ENCODE assay signal across 19 mouse cellular contexts in the genomic region with DNA sequence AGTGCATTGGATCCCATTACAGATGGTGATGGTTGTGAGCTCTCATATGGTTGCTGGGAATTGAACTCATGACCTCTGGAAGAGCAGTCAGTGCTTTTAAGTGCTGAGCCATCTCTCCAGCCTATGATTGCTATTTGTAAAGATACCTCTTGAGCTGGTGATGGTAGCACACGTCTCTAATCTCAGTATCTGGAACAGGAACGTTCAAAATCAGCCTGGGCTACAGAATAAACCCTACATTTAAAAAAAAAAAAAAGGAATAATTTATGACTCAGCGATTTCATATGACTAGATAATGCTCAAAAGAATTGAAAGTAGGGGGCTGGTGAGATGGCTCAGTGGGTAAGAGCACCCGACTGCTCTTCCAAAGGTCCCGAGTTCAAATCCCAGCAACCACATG.
"Had no signal": no experiment of that assay in that cellular context is flagged by ENCODE, and none has a peak within 500 bp of the region (broad histone marks: within the 10 kb centered on the region; RNA-seq: fewer than 3 reads in every experiment).

No protein-coding gene starts in this region.

- H3K4me1 ChIP-seq: kidney, embryonic 15.5 days; midbrain, embryonic 12.5 days; midbrain, embryonic 15.5 days; neural tube, embryonic 12.5 days; neural tube, embryonic 15.5 days; stomach, embryonic 15.5 days had no signal

- H3K9me3 ChIP-seq: kidney, embryonic 15.5 days; midbrain, embryonic 12.5 days; midbrain, embryonic 15.5 days; neural tube, embryonic 12.5 days; neural tube, embryonic 15.5 days; stomach, embryonic 15.5 days had no signal

- H3K36me3 ChIP-seq: kidney, embryonic 15.5 days; midbrain, embryonic 12.5 days; midbrain, embryonic 15.5 days; neural tube, embryonic 12.5 days; neural tube, embryonic 15.5 days; stomach, embryonic 15.5 days had no signal

- ATAC-seq: midbrain, embryonic 15.5 days had no signal

- H3K27me3 ChIP-seq: kidney, embryonic 15.5 days; midbrain, embryonic 12.5 days; midbrain, embryonic 15.5 days; neural tube, embryonic 12.5 days; neural tube, embryonic 15.5 days; stomach, embryonic 15.5 days had no signal

- H3K4me3 ChIP-seq: kidney, embryonic 15.5 days; left cerebral cortex, adult 2 months; midbrain, embryonic 12.5 days; midbrain, embryonic 15.5 days; neural tube, embryonic 12.5 days; neural tube, embryonic 15.5 days; stomach, embryonic 15.5 days had no signal

- DNase-seq: kidney, adult 11 months; kidney, adult 8-10 months; kidney, postnatal 10 days; kidney, postnatal 36 days; layer of hippocampus, postnatal 36 days; lung, adult 18-20 months; lung, postnatal 14 days; right cerebral cortex, adult 18-20 months; right cerebral cortex, postnatal 14 days; right cerebral cortex, postnatal 4 days; thymus, postnatal 25 days had no signal

- H3K27ac ChIP-seq: kidney, embryonic 15.5 days; left cerebral cortex, adult 2 months; liver, embryonic 14.5 days; midbrain, embryonic 12.5 days; midbrain, embryonic 15.5 days; neural tube, embryonic 12.5 days; neural tube, embryonic 15.5 days; stomach, embryonic 15.5 days had no signal

- H3K9ac ChIP-seq: kidney, embryonic 15.5 days; liver, embryonic 14.5 days; midbrain, embryonic 12.5 days; midbrain, embryonic 15.5 days; neural tube, embryonic 12.5 days; neural tube, embryonic 15.5 days; stomach, embryonic 15.5 days had no signal

- H3K4me2 ChIP-seq: kidney, embryonic 15.5 days; midbrain, embryonic 12.5 days; midbrain, embryonic 15.5 days; neural tube, embryonic 12.5 days; neural tube, embryonic 15.5 days; stomach, embryonic 15.5 days had no signal
